Mouse (Mus musculus): ENCODE results near the gene Selenom. TPM values are rescaled to one million over a fixed set of nuclear protein-coding genes. Genes with fewer than 3 reads are reported as not detected.

Gene Selenom
- polyA plus RNA-seq, 1 experiment, result 13.8 TPM

GRCm38 (mm10) chr11:3519051-3519726, 4.7 kb downstream of the Selenom start:
- H3K36me3 ChIP-seq (ENCODE audit: control insufficient read depth, insufficient read depth, low read length), result no peaks in the 10 kb centered on the region
- no peak overlapping the region for H3K27ac ChIP-seq (ENCODE audit: control insufficient read depth, insufficient read depth, low read depth, low read length)
- peaks cover 32% of the 10 kb centered on the region for H3K4me1 ChIP-seq (ENCODE audit: control insufficient read depth, insufficient read depth, low read length)
- no peak overlapping the region for H3K4me3 ChIP-seq (ENCODE audit: control insufficient read depth, low read depth, low read length)
- TF ChIP-seq POLR2A (IDR thresholded peaks at IDR 0.05; ENCODE audit: control insufficient read depth, low read depth, low read length) (no peak), CTCF (IDR thresholded peaks at IDR 0.05; ENCODE audit: control insufficient read depth, insufficient read depth, insufficient replicate concordance, low read depth, low read length) (no peak)
- H3K27me3 ChIP-seq (ENCODE audit: control insufficient read depth, insufficient read depth, low read length), result peaks cover 2% of the 10 kb centered on the region; the same call in 1 of the 2 replicates

GRCm38 (mm10) chr11:3519756-3520398, 5.4 kb downstream of the Selenom start:
- TF ChIP-seq POLR2A (IDR thresholded peaks at IDR 0.05; ENCODE audit: control insufficient read depth, low read depth, low read length) (no peak), CTCF (IDR thresholded peaks at IDR 0.05; ENCODE audit: control insufficient read depth, insufficient read depth, insufficient replicate concordance, low read depth, low read length) (no peak)
- Histone ChIP-seq H3K4me3 (ENCODE audit: control insufficient read depth, low read depth, low read length) (no peak overlapping the region), H3K27me3 (ENCODE audit: control insufficient read depth, insufficient read depth, low read length) (peaks cover 2% of the 10 kb centered on the region; the same call in 1 of the 2 replicates), H3K4me1 (ENCODE audit: control insufficient read depth, insufficient read depth, low read length) (peaks cover 30% of the 10 kb centered on the region), H3K36me3 (ENCODE audit: control insufficient read depth, insufficient read depth, low read length) (no peaks in the 10 kb centered on the region), H3K27ac (ENCODE audit: control insufficient read depth, insufficient read depth, low read depth, low read length) (no peak overlapping the region)

GRCm38 (mm10) chr11:3520919-3521318, 6.4 kb downstream of the Selenom start:
- H3K36me3 ChIP-seq (ENCODE audit: control insufficient read depth, insufficient read depth, low read length), result no peaks in the 10 kb centered on the region
- H3K4me1 ChIP-seq (ENCODE audit: control insufficient read depth, insufficient read depth, low read length), result peaks cover 24% of the 10 kb centered on the region
- peaks cover 2% of the 10 kb centered on the region; the same call in 1 of the 2 replicates for H3K27me3 ChIP-seq (ENCODE audit: control insufficient read depth, insufficient read depth, low read length)
- no peak overlapping the region for H3K27ac ChIP-seq (ENCODE audit: control insufficient read depth, insufficient read depth, low read depth, low read length)
- no peak overlapping the region for H3K4me3 ChIP-seq (ENCODE audit: control insufficient read depth, low read depth, low read length)
- TF ChIP-seq POLR2A (IDR thresholded peaks at IDR 0.05; ENCODE audit: control insufficient read depth, low read depth, low read length), result no peak
- no peak for TF ChIP-seq CTCF (IDR thresholded peaks at IDR 0.05; ENCODE audit: control insufficient read depth, insufficient read depth, insufficient replicate concordance, low read depth, low read length)

GRCm38 (mm10) chr11:3521339-3522224, 7.1 kb downstream of the Selenom start:
- peaks cover 24% of the 10 kb centered on the region for H3K4me1 ChIP-seq (ENCODE audit: control insufficient read depth, insufficient read depth, low read length)
- H3K4me3 ChIP-seq (ENCODE audit: control insufficient read depth, low read depth, low read length), result no peak overlapping the region
- H3K27ac ChIP-seq (ENCODE audit: control insufficient read depth, insufficient read depth, low read depth, low read length), result no peak overlapping the region
- H3K36me3 ChIP-seq (ENCODE audit: control insufficient read depth, insufficient read depth, low read length), result no peaks in the 10 kb centered on the region
- peaks cover 2% of the 10 kb centered on the region; the same call in 1 of the 2 replicates for H3K27me3 ChIP-seq (ENCODE audit: control insufficient read depth, insufficient read depth, low read length)
- TF ChIP-seq CTCF (IDR thresholded peaks at IDR 0.05; ENCODE audit: control insufficient read depth, insufficient read depth, insufficient replicate concordance, low read depth, low read length) (no peak), POLR2A (IDR thresholded peaks at IDR 0.05; ENCODE audit: control insufficient read depth, low read depth, low read length) (no peak)

GRCm38 (mm10) chr11:3522285-3523000, 8.0 kb downstream of the Selenom start:
- no peaks in the 10 kb centered on the region for H3K36me3 ChIP-seq (ENCODE audit: control insufficient read depth, insufficient read depth, low read length)
- TF ChIP-seq POLR2A (IDR thresholded peaks at IDR 0.05; ENCODE audit: control insufficient read depth, low read depth, low read length) (no peak), CTCF (IDR thresholded peaks at IDR 0.05; ENCODE audit: control insufficient read depth, insufficient read depth, insufficient replicate concordance, low read depth, low read length) (no peak)
- H3K4me1 ChIP-seq (ENCODE audit: control insufficient read depth, insufficient read depth, low read length), result peaks cover 17% of the 10 kb centered on the region
- no peak overlapping the region for H3K4me3 ChIP-seq (ENCODE audit: control insufficient read depth, low read depth, low read length)
- no peak overlapping the region for H3K27ac ChIP-seq (ENCODE audit: control insufficient read depth, insufficient read depth, low read depth, low read length)
- H3K27me3 ChIP-seq (ENCODE audit: control insufficient read depth, insufficient read depth, low read length), result no peaks in the 10 kb centered on the region

- no peaks in the 10 kb centered on the region for H3K27me3 ChIP-seq (ENCODE audit: control insufficient read depth, insufficient read depth, low read length)
- no peak overlapping the region for H3K4me3 ChIP-seq (ENCODE audit: control insufficient read depth, low read depth, low read length)
- peaks cover 8% of the 10 kb centered on the region for H3K4me1 ChIP-seq (ENCODE audit: control insufficient read depth, insufficient read depth, low read length)
- no peak overlapping the region for H3K27ac ChIP-seq (ENCODE audit: control insufficient read depth, insufficient read depth, low read depth, low read length)
- H3K36me3 ChIP-seq (ENCODE audit: control insufficient read depth, insufficient read depth, low read length), result no peaks in the 10 kb centered on the region
- TF ChIP-seq POLR2A (IDR thresholded peaks at IDR 0.05; ENCODE audit: control insufficient read depth, low read depth, low read length), result no peak
- TF ChIP-seq CTCF (IDR thresholded peaks at IDR 0.05; ENCODE audit: control insufficient read depth, insufficient read depth, insufficient replicate concordance, low read depth, low read length), result no peak
Measured at GRCm38 (mm10) chr11:3523840-3524582, 9.5 kb downstream of the Selenom start.

Measured in testis, adult 2 months (tissue).